Mouse (Mus musculus): ENCODE measurements around the gene Grin2c.
A peak's percentile ranks its signal among the peaks of the same experiment; 100 is the strongest.

The Grin2c gene

DNA sequence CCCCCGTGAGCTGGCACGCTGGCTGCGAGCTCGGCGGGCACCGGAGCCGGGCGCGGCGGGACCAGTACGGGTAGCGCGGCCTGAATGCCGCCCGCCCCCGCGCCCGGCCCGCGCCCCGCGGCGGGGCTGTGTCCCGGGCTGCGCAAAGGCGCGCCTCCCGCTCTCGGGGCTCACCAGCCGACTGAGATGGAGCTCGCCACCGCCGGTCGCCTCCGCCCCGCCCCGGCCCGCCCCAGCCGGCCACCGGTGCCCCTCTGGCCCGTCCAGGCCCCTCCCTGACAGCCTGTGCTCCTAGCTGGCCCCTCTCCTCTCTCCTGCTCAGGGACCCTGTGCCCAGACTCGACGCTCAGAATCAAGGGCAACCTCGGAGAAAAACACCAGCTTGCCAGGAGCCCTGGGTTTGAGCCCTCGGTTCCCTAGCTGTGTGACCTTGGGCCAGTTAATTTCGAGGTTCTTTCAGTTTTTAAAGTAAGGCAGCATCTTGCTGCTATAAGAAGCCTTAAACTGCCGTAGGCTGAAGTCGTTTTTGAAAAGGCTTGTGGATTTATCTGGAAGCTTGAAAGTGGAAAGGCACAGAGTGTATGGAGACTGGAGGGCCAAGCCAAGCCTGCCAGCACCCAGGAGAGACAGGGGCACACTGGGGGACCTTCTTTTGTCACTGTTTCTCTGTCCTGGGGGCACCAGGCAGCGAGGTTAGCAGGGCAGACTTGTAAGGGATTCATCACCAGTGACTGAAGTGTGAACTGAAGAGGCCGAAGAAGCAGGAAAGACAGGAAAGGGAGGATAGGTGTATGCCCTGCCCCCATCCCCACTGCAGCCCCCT is at the start of gene Grin2c:
TSS of gene Grin2c (minus strand) at position 183 of the 823 bp plus-strand sequence.
- no peak for DNase-seq (ENCODE audit: low read depth, low spot score)

DNA sequence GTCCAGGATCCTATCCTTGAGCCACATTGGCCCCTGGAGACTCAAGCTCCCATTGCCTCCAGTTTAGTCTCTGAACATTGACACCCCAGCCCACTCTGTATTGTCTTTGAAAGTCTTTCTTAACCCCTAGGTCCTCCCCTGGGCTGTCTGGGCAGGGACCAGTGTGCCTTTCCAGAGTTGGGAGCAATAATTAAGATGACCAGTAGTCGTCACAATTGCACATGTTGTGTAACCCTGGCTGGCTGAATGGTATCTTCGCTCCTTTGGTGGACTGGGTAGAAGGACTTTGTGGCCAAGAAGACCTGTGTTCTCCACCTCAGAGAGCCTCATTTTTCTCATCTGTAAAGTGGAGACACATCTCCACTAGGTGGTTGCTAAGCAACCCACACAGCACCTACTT is 47.2 kb upstream of the Grin2c start:
- no peak for DNase-seq (ENCODE audit: low read depth, low spot score)

DNA sequence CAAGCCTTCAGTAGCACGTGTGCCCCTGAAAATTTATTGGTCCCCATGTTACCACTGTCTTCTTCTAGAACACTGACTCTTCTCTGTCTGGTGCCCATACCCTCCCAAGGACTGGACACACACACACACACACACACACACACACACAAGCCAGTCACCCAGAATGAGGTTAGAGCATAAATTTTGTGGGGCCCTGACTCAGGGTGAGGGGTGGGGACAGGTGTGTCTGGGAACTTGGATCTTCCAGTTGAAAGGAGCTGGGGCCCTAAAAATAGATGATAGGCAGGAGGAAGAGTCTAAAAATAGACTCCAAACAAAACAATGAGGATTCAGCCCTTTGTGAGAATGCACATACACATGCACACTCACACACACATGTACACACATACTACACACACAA is 41.7 kb upstream of the Grin2c start:
- no peak for DNase-seq (ENCODE audit: low read depth, low spot score)

DNA sequence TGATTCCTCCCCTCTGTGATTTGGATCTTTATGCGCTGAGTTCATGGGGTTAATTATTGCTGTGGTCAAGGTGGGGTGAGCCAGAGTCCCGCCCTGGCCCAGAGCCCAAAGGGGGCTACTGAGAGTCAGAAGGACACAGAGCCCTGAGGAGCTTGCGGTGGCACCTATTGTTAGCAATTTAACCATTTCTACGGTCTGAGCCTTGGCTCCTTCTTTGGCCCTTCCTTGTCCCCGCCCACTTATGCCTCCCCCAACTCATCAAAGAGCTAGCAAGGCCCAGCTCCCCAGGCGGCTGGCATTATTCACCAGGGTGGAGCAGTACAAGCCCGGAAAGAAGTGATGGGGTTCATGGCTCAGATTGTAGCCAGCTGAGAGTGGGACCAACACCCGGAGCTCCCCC is 39.8 kb upstream of the Grin2c start, which contains the start of gene Otop2:
TSS of gene Otop2 (plus strand) at position 301 of the 400 bp plus-strand sequence.
- DNase-seq (ENCODE audit: low read depth, low spot score) = no peak

DNA sequence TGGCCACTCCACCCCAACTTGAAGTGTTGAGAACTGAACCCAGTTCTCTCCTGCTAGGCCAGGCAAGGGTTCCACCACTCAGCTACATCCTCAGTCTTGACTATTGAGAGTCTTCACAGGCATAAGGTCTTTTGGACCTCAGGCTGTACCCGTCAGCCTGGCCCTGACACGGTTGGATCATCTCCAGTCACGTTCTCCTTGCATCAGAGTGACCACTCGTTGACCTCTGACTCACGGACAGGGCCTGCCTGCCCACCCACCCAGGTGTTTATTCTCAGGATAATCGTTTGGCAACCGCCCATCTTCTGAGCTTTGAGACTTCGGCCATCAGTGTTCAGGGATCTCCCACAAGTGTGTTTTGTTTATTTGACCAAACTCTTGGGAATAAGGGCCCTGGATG is 36.1 kb upstream of the Grin2c start:
- DNase-seq (ENCODE audit: low read depth, low spot score) = no peak

DNA sequence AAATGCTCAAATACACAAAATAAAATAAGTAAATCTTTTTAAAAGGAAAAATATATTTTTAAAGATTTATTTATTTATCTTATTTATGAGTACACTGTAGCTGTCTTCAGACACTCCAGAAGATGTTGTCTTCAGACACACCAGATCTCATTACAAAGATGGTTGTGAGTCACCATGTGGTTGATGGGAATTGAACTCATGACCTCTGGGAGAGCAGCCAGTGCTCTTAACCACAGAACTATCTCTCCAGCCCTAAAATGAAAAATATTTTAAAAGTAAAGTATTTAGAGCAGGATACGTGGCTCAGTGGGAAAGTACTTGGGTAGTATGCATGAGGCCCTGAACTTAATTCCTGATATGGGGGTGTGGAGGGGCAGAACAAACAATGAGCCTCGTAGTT is 34.3 kb upstream of the Grin2c start:
- DNase-seq (ENCODE audit: low read depth, low spot score) = no peak

DNA sequence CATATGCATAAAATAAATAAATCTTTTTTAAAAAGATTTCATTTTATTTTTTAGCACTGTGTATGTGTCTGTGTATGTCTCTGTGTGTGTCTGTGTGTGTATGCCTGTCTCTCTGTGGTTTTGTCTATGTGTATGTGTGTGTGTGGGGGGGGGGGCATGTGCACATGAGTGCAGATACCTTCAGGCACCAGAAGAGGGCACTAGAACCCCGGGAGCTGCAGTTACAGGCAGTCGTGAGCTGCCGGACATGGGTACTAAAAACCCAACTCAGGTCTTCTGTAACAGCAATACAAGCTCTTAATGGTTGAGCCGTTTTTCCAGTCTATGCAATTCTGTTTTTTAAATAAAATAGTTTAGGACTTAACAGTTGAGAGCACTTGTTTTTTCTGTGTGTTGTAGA is 33.7 kb upstream of the Grin2c start:
- DNase-seq (ENCODE audit: low read depth, low spot score) = no peak

DNA sequence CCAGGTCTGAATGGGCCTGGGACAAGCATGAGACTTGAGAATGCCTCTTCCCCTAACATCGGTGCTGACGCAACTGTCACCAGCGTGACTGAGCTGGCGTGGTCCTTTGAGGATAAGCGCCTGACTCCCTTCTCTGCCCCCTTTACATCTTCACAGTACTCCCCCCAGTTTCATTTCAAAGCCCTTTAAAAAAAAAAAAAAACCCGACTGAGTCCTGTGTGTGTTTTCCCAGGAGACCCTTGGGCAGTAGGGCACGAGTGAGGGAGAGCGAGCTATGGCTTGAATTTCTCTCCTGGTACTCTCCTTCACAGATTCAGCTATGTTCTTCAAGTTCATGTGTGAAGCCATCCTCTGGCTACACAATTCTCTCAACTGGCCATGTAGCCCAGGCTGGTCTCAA is 31.1 kb upstream of the Grin2c start:
- no peak for DNase-seq (ENCODE audit: low read depth, low spot score)

DNA sequence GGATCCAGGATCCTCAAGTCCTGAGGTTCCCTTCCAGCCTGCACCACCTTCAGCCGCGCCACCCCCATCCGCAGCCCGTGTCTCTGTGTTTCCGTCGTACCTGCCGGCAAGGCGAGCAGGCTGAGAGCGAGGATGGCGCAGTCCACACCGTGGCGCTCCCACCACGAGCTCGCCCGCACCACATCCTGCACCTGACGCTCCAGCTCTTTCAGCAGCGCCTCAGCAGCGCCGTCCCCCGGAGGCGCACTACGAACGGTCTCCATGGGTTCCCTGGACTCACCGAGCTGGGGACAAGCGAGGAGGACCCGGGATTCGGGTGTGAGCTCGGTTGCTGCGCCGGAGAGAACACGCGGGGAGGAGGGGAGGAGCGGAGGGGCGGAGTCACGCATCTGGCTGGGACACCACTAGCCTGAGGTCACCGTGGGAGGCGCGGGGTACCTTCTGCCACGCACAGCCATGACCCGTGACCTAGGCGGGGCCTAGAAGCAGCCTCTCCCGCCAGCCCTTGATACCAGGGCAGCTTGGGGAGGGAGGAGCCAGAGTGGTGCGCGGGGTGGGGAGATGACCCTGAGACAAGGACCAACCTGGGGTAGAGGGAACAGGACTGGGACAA is 30.3 kb upstream of the Grin2c start, which contains the start of gene Fads6:
TSS of gene Fads6 (minus strand) at position 450 of the 613 bp plus-strand sequence.
- DNase-seq (ENCODE audit: low read depth, low spot score) = peak; percentile 71

DNA sequence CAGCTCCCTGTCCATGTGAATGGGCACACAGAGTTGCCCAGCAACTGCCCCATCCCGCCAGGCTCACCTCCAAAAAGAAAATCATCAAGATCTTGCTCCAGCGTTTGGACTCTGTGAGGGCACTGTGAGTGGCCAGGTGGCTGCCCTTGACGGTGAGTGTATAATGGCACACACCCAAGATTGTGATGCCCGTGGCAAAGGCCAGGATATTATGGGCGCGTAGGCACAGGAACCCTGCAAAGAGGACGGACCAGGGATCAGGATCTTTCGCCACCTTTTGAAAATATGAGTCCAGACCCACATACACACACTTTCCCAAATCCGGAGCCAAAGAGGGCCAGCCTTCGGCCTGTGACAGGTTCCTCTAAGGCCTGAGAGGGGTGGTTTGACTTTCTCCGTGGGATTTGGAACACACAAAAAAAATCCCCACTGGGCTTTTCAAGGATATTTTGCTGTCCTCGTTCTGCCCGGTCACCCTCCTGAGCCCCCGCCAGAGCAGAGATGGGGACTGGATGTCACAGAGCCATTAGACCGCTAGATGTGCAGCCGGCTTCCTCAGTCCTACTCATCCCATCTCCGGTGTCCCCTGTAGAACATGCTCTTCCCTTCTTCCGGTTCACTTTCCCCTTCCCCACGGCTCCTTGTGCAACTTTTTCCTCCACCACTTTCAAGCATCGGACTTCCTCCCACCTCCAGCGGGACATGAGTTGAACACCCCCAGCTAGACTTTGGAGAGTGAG is 29.6 kb upstream of the Grin2c start:
- DNase-seq (ENCODE audit: low read depth, low spot score) = no peak

DNA sequence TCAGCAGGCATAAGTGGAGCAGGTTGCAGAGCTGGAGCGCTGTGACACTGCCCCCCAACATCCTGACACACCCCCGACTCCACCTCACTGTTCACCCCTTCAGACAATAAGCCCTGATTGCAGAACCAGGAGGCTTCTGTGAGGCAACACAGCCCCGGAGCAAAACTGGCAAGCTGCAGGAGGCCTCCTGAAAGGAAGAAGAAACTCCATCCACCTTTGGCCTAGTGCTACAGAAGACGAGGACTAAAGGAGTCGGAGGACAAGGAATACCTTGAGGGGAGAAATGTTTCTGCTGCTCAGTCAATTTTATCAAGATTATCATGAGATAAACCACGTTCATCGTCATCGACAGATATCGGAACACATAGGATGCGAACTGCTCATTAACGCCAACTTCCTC is 28.9 kb upstream of the Grin2c start:
- no peak for DNase-seq (ENCODE audit: low read depth, low spot score)

DNA sequence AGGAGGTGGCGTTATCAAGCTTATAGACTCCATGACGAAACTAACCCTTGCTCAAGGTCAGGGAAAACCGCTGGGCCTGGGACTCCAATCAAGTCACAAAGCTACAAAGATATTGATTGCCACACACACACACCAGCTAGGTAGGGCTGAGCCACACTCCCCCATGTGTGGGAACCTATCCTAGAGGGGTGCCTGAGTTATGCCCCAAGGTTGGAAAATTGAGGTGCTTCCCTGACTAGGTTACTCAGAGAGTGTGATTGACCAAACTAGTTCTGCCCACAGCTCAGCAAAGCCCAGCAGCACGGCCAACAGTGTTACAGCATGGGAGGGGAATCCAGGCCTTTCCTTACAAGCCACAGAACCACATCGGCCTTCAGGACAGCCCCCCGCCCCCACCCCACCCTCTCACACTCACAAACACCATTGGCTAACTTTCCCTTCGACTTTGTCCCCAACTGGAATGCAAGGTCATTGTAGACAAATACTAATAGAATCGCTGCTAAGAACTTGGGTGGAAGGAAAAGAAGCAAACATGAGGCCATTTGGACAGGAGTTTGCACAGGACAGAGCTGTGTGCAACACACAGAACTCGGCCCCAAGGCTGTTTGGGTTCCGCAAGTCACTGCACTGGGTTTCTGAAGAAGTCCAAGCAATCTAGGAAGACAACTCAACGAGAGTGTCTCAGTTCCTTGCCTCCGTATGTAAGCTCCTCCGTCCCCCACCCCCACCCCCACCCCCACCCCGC is 25.8 kb upstream of the Grin2c start:
- no peak for DNase-seq (ENCODE audit: low read depth, low spot score)

DNA sequence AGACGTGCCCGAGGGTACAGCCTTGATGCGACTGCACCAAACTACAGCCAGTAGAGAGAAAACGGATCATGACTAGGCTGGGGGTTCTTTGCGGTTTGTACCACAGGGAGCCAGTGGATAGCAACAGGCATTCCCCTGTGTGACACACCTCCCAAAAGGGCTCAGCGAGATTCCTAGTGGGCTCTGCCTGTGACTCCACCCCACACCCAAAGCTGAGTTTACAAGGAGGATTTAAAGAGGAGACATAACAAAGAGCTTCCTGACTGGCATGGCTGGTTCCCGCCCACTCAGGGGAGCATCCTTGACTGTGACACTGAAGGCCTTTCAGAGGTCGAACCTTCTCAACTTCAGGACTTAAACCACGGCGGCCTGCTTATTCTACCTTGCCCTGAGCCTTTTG is 24.5 kb upstream of the Grin2c start:
- DNase-seq (ENCODE audit: low read depth, low spot score) = no peak

DNA sequence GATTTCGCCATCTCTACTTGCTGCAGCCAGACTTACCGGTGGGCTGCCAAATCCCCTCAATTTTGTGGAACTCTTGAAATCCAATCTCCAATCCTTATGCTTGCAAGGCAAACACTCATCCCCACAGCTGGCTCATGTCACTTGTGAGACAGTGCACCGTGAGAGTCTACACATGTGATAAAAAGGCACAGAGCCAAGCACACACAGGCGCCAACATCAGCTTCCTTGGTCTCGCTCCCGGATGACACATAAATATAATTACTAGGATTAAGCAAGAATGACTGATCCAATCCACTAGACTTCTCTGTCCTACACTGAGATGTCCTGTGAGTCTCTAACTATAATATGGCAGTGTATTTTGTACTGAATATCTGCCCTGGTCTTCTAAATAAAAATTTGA is 23.9 kb upstream of the Grin2c start:
- DNase-seq (ENCODE audit: low read depth, low spot score) = no peak

DNA sequence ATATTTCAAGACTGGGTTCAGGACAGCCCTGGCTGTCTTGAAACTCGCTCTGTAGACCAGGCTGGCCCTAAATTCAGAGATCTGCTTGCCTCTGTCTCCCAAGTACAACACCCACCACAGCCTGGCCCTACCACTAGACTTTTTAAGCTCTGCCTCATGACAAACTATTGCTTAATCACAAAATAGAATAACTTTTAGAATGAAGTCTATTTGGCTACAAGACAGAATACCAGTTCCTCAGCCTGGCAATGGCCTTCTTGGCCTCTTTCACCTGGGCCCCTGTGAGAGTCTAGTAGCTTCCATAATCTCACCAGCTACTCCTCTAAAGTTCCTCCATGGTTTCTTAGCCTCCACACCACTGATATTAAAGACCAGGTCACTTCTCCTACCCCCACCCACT is 23.3 kb upstream of the Grin2c start:
- DNase-seq (ENCODE audit: low read depth, low spot score) = no peak

DNA sequence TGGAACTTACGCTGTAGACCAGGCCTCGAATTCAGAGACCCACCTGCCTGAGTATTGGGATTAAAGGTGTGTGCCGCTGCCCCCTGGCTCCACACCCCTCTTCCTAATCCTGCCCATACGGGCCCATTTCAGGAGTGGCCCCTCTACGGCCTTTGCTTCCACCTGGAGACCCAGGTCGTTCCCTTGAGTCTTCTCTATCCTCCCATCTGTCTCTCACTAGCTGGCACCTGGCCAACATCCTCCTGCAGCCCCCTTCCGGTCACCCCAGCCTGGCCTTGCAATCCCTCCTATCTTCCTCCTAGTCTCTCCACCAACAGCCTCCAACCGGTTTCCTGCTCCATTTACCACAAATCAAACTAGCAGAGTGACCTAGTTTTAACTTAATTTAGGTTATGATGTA is 22.8 kb upstream of the Grin2c start:
- no peak for DNase-seq (ENCODE audit: low read depth, low spot score)

DNA sequence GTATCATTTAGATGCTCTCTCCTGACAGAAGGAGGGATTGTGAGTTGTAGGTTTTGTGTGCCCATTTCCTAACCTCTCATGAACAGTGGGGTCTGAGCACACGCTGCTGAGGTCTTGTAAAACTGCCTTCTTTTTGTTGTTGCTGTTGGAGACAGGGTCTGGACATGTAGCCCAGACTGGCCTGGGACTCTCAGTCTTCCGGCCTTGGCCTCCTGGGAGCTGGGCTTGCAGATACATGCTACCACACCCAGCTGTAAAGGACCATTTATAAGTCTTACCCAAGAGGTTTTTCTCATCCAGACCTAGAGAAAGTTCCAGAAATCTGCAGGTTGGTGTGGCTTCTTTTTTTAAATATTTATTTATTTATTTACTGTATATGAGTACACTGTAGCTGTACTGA is 21.3 kb upstream of the Grin2c start:
- DNase-seq (ENCODE audit: low read depth, low spot score) = no peak

DNA sequence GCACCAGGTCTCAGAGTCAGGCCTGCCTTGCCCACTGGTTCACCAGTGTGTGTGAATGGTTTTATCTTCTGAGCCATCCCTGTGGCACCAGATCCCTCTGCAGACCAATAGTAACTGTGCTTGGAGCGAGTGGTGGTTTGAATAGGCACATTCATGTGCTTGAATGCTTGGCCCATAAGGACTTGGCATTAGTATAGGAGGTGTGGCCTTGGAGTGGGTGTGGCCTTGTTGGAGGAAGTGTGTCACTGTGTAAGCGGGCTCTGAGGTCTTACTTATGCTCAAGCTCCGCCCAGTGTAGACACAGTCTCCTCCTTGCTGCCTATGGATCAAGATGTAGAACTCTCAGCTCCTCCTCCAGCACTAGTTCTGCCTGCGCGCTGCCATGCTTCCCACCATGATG is 20.3 kb upstream of the Grin2c start:
- no peak for DNase-seq (ENCODE audit: low read depth, low spot score)

DNA sequence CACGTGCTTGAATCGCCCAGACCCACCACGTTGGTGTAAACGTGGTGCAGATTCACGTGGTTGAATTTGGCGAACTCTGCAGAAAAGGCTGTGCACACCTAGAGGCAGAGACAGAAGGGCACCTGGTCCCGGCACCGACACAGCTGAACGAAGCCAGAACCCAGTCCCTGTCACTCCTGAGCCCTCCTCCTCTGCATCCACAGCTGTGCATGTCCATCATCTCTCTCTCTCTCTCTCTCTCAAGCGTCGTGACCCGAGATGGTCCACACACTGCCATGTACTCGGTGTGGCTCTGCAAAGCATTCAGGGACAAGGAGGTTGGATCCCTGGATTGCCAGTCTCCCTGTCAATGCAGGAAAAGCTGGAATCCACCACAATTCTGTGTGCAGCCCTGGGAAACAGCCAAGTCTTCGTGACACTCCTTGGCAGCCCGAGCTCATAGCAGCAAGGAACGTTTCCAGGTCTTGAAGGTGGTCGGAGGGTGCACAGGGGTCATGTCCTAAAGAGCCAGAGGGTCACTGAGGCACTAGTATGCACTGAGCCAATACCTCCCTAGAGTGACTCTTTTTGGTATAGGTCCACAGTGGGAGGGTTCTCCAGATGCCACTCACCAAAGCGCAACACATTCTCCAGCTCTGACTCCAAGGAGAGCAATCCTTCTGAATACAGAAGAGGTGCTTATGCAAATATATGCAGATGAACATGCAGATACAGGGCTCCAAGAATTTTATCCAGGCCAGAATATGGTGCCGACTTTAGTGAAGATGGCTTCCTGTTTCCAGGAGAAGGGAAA is 19.4 kb upstream of the Grin2c start:
- no peak for DNase-seq (ENCODE audit: low read depth, low spot score)

DNA sequence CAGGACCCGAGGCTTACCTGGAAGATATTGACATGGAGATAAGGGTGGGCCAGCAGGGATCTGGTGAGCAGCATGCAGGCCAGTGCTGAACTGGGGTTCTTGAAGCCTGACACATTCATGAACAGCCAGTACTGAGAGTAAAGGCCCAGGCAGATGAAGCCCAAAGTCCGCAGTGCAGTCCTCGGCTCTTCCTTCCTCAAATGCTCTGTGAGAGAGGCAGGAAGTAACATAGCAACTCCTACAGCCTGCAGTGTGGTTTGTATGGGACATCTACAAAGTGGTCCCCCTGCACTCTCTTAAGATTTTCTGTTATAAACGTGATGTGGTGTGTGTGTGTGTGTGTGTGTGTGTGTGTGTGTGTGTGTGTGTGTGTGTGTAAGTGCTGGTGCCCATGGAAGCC is 18.2 kb upstream of the Grin2c start:
- DNase-seq (ENCODE audit: low read depth, low spot score) = no peak

Measured in WW6 (cell line).